Mouse (Mus musculus) hindbrain, embryonic 16.5 days (tissue): ENCODE results near the gene Tmem102. TPM values are rescaled to one million over a fixed set of nuclear protein-coding genes. Genes with fewer than 3 reads are reported as not detected.

Source experiments
- ATAC-seq: fragments of 200-750 bp; cut with Nextera tagmentation; 2 replicates; pipeline ENCODE4 v1.8.0; 2017; ENCODE audit warnings: moderate TSS enrichment, moderate library complexity
- H3K27ac ChIP-seq: fragments of 300-500 bp; sonication (generic); 2 replicates; pipeline ENCODE4 v1.5.1; 2014; ENCODE audit warnings: low read depth, mild to moderate bottlenecking, control low read depth, low read length, moderate library complexity
- H3K27me3 ChIP-seq: fragments of 300-500 bp; sonication (generic); replicated peaks from 2 replicates; pipeline ENCODE4 v1.6.1; 2014; ENCODE audit warnings: low read length; ENCODE audit not compliant: control insufficient read depth, insufficient read depth
- H3K36me3 ChIP-seq: fragments of 300-500 bp; sonication (generic); 2 replicates; pipeline ENCODE4 v1.6.1; 2014; ENCODE audit warnings: mild to moderate bottlenecking, low read length, moderate library complexity, mixed read lengths; ENCODE audit not compliant: control insufficient read depth, insufficient read depth
- H3K4me1 ChIP-seq: fragments of 300-500 bp; sonication (generic); 2 replicates; pipeline ENCODE4 v1.6.1; 2014; ENCODE audit warnings: low read depth, low read length; ENCODE audit not compliant: control insufficient read depth, insufficient read depth
- H3K4me2 ChIP-seq: fragments of 300-500 bp; sonication (generic); 2 replicates; pipeline ENCODE4 v1.6.1; 2014; ENCODE audit warnings: mild to moderate bottlenecking, low read length, control low read depth, moderate library complexity
- H3K4me3 ChIP-seq: fragments of 300-500 bp; sonication (generic); 2 replicates; pipeline ENCODE4 v1.5.1; 2014; ENCODE audit warnings: mild to moderate bottlenecking, low read length, control low read depth, moderate library complexity
- H3K9ac ChIP-seq: fragments of 300-500 bp; sonication (generic); 2 replicates; pipeline ENCODE4 v1.6.1; 2014; ENCODE audit warnings: low read depth, mild to moderate bottlenecking, control low read depth, low read length, moderate library complexity
- H3K9me3 ChIP-seq: fragments of 300-500 bp; sonication (generic); 2 replicates; pipeline ENCODE4 v1.6.1; 2014; ENCODE audit warnings: mild to moderate bottlenecking, low read length, moderate library complexity; ENCODE audit not compliant: control insufficient read depth
- WGBS: fragments of 180-500 bp; shearing (Covaris S2); extraction: QIAGEN DNeasy Blood & Tissue Kit; methylation state at CpG from one replicate; pipeline ENCODE4 v1.1.7; 2014; 5-methylcytosine and 5-hydroxymethylcytosine counted together
- polyA plus RNA-seq: library from polyadenylated mRNA; unstranded; fragments of >200 nt; fragmentation: Nextera tagmentation; extraction: Ambion mirVana; gene quantifications from 2 replicates; pipeline ENCODE4 v1.2.1, GENCODE M21; 2015

The Tmem102 gene
- polyA plus RNA-seq, 1 experiment from 2014 or later, result 1.6 TPM

DNA sequence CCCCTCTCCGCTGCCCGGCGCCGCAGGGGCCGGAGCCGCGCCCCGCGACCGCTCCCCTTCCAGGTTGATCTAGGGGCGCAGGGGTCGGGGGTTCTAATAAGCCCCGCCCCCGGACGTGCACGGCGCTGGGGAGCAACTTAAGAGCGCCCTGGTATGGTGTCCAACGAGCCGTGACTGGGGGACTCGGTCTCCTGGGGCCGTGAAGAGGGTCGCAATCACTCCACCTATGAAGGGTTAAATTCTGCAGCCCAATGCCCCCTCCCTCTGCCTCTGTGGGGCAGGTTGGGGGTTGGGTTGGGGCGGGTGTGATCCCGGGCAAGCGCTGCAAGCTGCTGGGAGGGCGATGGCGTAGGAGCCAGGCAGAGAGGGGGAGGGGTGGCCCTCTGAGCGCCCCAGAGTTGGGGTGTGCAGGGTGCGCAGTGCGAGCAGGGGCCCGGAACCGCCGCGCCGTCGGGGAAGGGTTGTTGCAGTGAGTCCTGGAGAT lies 39.3 kb downstream of the Tmem102 start:
- no peaks in the 10 kb centered on the region for H3K36me3 ChIP-seq
- ATAC-seq, result peak; percentile 81
- peak overlapping the region; percentile 93 for H3K4me3 ChIP-seq
- peak overlapping the region; percentile 94 for H3K27ac ChIP-seq
- H3K27me3 ChIP-seq, result no peaks in the 10 kb centered on the region
- peak overlapping the region; percentile 75 for H3K4me2 ChIP-seq
- H3K4me1 ChIP-seq, result peaks cover 18% of the 10 kb centered on the region
- H3K9me3 ChIP-seq, result no peaks in the 10 kb centered on the region
- peak overlapping the region; percentile 99 for H3K9ac ChIP-seq
- under 1% methylated on average over 35 of the region's 37 CpGs for WGBS

DNA sequence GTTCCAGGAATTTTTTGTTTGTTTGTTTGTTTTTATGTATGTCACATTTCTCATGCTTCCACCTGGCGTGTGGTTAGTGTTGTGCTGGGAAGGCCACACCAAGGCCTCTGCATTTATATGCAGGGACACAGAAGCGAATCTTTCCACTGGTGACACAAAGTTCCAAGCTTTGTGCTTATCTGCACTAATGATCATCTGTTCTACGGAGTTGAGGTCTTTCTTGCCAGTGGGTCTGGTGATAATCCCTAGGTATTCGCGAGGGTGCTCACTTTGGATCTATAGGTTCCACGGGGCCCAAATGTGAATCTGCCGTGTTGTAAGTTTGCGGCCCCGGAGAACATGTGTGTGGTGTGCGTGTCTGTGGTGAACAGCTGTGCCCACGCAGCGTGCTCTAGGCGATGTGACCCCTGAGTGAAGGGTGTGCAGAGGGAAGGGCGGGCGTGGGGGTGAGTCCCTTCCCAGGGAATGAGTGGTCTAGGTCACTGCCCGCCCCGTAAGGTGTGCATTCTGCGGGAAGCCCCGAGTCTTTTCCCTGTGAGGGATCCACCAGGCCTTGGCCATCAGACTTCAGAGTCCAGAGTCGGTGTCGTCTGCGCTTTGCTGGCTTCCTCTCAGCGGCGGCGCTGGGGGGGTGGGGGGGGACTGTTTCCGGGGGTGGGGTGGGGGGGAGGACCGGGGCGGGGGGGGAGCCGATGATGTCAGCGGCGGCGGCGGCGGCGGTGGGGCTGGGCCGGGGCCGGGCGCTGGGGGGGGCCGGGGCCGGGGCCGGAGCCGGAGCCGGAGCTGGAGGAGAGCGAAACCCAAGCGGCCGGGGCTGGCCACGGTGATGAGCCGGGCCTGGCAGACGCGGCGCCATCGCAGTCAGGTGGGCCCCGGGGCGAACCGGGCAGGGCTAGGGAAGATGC lies 40.0 kb downstream of the Tmem102 start, which contains the start of gene Zbtb4:
Gene Zbtb4, plus strand, starts transcription at position 692 of the 905 bp plus-strand sequence.
- peak; percentile 64 for ATAC-seq
- Histone ChIP-seq H3K27me3 (no peaks in the 10 kb centered on the region), H3K36me3 (no peaks in the 10 kb centered on the region), H3K9me3 (no peaks in the 10 kb centered on the region), H3K4me3 (peak within 1 kb of the TSS; percentile 93), H3K9ac (peak within 1 kb of the TSS; percentile 99), H3K4me1 (peaks cover 20% of the 10 kb centered on the region), H3K4me2 (peak within 1 kb of the TSS; percentile 75), H3K27ac (peak within 1 kb of the TSS; percentile 94)
- WGBS, result 17% methylated on average over 38 of the region's 55 CpGs

DNA sequence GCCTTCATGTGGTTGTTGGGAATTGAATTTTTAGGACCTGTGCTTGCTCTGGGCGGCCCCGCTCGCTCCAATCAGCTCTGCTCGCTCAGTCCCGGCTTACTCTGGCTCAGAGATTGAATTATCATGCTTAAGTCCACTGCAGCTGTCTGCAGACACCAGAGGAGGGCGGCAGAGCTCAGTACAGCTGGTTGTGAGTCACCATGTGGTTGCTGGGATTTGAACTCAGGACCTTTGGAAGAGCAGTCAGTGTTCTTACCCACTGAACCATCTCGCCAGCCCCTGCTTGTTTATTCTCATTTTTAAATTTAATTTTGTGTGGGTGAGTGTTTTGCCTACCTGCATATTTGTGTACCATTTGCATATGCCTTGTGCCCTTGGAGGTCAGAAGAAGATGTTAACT lies 41.9 kb downstream of the Tmem102 start:
- 63% methylated on average over 7 of the region's 7 CpGs for WGBS
- ATAC-seq, result no peak
- H3K9ac ChIP-seq, result no peak overlapping the region

DNA sequence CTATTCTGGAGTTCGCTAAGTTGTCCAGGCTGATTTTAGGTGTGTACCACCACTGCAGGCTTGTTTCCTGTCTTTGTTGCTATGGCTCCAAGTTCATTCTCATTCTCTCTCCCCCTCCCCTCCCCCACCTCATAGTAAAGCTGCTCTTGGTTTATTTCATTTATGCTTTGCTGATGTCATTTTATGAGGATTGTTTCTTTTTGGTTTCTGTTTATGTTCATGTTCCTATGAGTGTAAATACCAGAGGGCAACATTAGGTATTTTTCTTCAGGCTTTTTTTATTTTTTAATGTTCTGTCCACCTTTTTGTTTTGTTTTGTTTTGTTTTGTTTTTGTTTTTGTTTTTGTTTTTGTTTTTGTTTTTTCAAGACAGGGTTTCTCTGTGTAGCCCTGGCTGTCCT lies 43.6 kb downstream of the Tmem102 start, which contains the start of gene Slc35g3:
Gene Slc35g3, minus strand, starts transcription at position 101 of the 400 bp plus-strand sequence.
- no peak for ATAC-seq
- H3K4me2 ChIP-seq, result no peak within 1 kb of the TSS
- no peak within 1 kb of the TSS; the same call in 1 of the 2 replicates for H3K9ac ChIP-seq
- no peaks in the 10 kb centered on the region for H3K9me3 ChIP-seq
- H3K4me3 ChIP-seq, result no peak within 1 kb of the TSS
- 78% methylated on average over 1 of the region's 1 CpGs for WGBS
- peaks cover 23% of the 10 kb centered on the region for H3K4me1 ChIP-seq
- H3K36me3 ChIP-seq, result no peaks in the 10 kb centered on the region
- no peaks in the 10 kb centered on the region for H3K27me3 ChIP-seq
- peak within 1 kb of the TSS; percentile 93; the same call in 1 of the 2 replicates for H3K27ac ChIP-seq

More for the DNA sequence above, 41.9 kb downstream of the Tmem102 start:
- Histone ChIP-seq H3K27me3 (no peaks in the 10 kb centered on the region), H3K36me3 (no peaks in the 10 kb centered on the region), H3K4me1 (peaks cover 28% of the 10 kb centered on the region), H3K4me2 (no peak overlapping the region), H3K9me3 (no peaks in the 10 kb centered on the region), H3K4me3 (no peak overlapping the region), H3K27ac (no peak overlapping the region)

DNA sequence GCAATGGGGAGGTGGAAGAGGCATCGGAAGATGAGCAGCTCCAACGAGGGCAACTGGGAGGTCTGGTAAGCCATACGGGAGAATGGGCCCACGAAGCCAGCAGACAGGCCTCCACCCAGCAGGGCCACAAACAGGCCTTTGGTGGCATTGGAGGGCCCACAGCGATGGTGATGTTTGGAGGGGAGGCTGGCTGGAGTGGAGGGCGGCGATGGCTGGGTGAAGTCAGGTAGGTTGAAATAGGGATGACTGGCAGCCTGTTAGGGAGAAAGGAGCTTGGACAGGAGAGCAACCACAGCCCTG lies 44.6 kb downstream of the Tmem102 start:
- no peak for ATAC-seq
- peak overlapping the region; percentile 93 for H3K27ac ChIP-seq
- H3K36me3 ChIP-seq, result no peaks in the 10 kb centered on the region
- no peak overlapping the region for H3K4me2 ChIP-seq
- peaks cover 28% of the 10 kb centered on the region for H3K4me1 ChIP-seq
- 90% methylated on average over 7 of the region's 7 CpGs for WGBS
- H3K4me3 ChIP-seq, result no peak overlapping the region
- H3K9ac ChIP-seq, result peak overlapping the region; percentile 10; the same call in 1 of the 2 replicates
- no peaks in the 10 kb centered on the region for H3K9me3 ChIP-seq
- no peaks in the 10 kb centered on the region for H3K27me3 ChIP-seq

DNA sequence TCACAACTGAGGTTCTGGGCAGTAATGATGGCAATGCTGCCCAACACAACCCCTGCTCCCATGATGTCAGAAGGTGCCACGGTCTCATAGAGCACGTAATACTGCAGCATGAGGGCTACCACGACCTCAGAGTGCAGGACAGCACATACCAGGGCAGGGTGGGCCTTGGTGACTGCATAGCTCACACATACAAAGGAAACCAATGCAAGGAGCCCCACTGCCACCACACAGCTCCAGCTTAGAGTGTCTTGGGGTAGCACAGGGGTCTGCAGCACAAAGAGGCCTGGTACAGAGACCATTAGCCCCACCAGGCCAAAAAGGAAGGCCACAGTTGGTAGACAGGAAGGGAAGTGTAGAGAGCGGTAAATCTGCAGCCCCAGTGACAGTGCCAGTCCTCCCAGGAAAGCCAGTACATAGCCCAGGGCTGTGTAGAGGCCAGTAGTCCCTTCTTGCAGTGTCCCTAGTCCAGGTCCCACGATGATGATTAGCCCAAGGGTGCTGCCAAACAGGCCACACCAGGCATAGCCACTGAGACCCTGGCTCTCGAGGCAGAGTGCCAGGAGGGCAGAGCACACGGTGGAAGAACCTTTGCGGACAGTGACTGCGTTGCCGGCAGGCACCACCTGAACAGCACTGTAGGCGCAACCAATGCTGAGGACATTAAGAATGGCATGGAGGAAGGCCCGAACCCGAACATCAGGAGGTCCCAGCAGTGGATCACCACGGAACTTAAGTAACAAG lies 45.1 kb downstream of the Tmem102 start:
- H3K9ac ChIP-seq, result peak overlapping the region; percentile 65
- H3K4me2 ChIP-seq, result peak overlapping the region; percentile 76
- no peak for ATAC-seq
- H3K36me3 ChIP-seq, result no peaks in the 10 kb centered on the region
- H3K27ac ChIP-seq, result peak overlapping the region; percentile 93
- peak overlapping the region; percentile 57; the same call in 1 of the 2 replicates for H3K4me3 ChIP-seq
- H3K27me3 ChIP-seq, result no peaks in the 10 kb centered on the region
- WGBS, result 76% methylated on average over 14 of the region's 14 CpGs
- peaks cover 32% of the 10 kb centered on the region for H3K4me1 ChIP-seq
- H3K9me3 ChIP-seq, result no peaks in the 10 kb centered on the region

DNA sequence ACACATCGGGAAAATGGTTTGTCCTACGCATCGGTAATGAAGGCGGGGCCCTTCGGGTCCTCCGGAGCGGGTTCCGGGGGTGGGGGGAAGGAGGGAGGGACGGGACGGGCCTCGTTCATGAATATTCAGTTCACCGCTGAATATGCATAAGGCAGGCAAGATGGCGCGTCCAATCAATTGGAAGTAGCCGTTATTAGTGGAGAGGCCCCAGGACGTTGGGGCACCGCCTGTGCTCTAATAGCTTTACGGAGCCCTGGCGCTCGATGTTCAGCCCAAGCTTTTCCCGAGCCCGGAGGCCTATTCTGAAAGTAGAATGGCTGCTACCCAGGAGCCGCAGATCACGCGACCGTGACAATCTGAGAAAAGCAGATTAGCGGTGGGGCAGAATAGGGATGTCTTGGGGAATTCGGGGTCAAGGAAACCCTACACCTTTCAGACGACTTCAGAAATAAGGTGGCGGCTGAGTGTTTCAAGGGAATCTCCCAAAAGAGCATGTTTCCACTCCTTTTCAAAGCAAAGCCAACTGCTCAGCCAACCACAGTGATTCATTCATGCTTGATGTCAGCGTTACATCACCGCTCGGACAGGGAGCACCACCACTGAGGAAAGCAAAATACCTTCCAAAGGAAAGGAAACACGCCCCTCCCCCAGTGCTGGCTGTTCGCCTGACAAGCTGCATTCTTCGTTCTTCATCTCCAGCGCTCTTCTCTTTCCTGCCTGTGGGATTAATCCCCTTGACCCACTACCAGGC lies 46.3 kb downstream of the Tmem102 start:
- Histone ChIP-seq H3K27ac (peak overlapping the region; percentile 93), H3K4me1 (peaks cover 32% of the 10 kb centered on the region), H3K36me3 (no peaks in the 10 kb centered on the region), H3K27me3 (no peaks in the 10 kb centered on the region), H3K4me2 (peak overlapping the region; percentile 76), H3K9me3 (no peaks in the 10 kb centered on the region), H3K4me3 (peak overlapping the region; percentile 57), H3K9ac (peak overlapping the region; percentile 65)
- ATAC-seq, result peak; percentile 87
- 0% methylated on average over 37 of the region's 37 CpGs for WGBS

DNA sequence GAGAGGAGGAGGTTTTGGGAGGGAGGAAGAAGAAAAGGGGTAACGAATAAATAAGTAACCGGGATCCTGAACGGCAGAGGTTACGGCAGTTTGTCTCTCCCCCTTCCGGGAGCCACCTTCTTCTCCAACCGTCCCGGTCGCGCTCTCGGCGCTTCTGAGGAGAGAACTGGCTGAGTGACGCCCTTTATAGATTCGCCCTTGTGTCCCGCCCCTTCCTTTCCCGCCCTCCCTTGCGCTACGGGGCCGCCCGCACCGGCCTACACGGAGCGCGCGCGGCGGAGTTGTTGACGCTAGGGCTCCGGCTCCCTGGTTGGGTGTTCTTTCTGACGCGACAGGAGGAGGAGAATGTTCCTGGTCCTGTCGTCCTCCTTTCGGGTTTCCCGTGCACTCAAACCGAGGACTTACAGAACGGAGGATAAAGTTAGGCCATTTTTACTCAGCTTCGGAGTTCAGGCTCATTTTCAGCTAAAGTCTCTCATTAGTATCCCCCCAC lies 46.9 kb downstream of the Tmem102 start, which contains the start of gene Polr2a:
Gene Polr2a, minus strand, starts transcription at position 160 of the 493 bp plus-strand sequence.
- peak within 1 kb of the TSS; percentile 70 for H3K9ac ChIP-seq
- no peaks in the 10 kb centered on the region for H3K27me3 ChIP-seq
- peak within 1 kb of the TSS; percentile 57 for H3K4me3 ChIP-seq
- H3K9me3 ChIP-seq, result no peaks in the 10 kb centered on the region
- under 1% methylated on average over 34 of the region's 36 CpGs for WGBS
- peak within 1 kb of the TSS; percentile 93 for H3K27ac ChIP-seq
- H3K4me2 ChIP-seq, result peak within 1 kb of the TSS; percentile 76
- peaks cover 32% of the 10 kb centered on the region for H3K4me1 ChIP-seq
- ATAC-seq, result peak; percentile 96
- H3K36me3 ChIP-seq, result no peaks in the 10 kb centered on the region
